Mouse (Mus musculus): ENCODE results near the gene Pxylp1. TPM values are rescaled to one million over a fixed set of nuclear protein-coding genes. Genes with fewer than 3 reads are reported as not detected.

Pxylp1 gene
- polyA plus RNA-seq, 1 experiment = 40.1 TPM

GRCm38 (mm10) chr9:96785187-96785586 is 107.3 kb downstream of the Pxylp1 start:
- DNase-seq (ENCODE audit: low read depth) = no peak
- no peak for TF ChIP-seq CTCF (IDR thresholded peaks at IDR 0.05; ENCODE audit: borderline replicate concordance, extremely low read depth, insufficient read depth, insufficient read length)
- no peak for TF ChIP-seq POLR2A (IDR thresholded peaks at IDR 0.05; ENCODE audit: borderline replicate concordance, extremely low read depth, insufficient read depth, insufficient read length, poor library complexity, severe bottlenecking)

DNA sequence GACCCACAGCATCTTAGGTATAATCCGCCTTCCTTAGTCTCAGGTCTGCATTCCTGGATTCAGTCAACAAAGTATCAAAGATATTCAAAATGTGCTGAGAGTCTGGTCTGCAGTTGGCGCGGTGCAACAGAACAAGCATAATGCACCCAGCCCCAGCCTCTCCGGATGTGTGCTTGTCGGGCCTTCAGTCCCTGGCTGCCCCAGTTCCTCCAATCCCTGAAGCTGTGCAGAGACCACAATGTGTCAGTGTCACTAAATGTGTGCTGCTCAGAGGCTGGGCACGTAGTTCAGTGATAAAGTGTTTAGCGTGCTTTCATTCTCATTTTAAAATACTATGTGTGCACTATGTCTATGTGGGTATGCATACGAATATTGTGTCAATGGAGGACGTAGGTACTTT is 108.8 kb downstream of the Pxylp1 start:
- no peak for DNase-seq (ENCODE audit: low read depth)
- no peak for TF ChIP-seq POLR2A (IDR thresholded peaks at IDR 0.05; ENCODE audit: borderline replicate concordance, extremely low read depth, insufficient read depth, insufficient read length, poor library complexity, severe bottlenecking)
- TF ChIP-seq CTCF (IDR thresholded peaks at IDR 0.05; ENCODE audit: borderline replicate concordance, extremely low read depth, insufficient read depth, insufficient read length) = no peak

DNA sequence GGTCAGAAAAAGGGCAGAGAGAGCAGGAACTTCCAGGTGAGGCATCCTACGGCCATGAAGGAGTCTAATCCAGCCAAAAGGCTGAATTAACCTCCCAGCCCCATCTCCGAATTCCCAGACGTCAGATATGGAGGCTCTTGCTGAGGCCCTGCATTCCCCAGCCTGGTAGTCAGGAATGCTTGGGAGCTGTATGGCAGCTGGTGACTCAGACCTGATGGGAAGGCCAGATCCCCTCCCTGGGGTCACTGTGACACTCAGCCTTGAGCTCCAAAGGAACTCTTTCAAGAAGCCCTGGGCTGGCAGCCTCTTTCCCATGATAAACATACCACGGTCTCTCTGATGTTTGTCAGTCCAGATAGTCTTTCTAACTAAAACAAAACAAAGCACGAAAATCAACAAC is 109.2 kb downstream of the Pxylp1 start:
- TF ChIP-seq POLR2A (IDR thresholded peaks at IDR 0.05; ENCODE audit: borderline replicate concordance, extremely low read depth, insufficient read depth, insufficient read length, poor library complexity, severe bottlenecking) (no peak), CTCF (IDR thresholded peaks at IDR 0.05; ENCODE audit: borderline replicate concordance, extremely low read depth, insufficient read depth, insufficient read length) (no peak)
- no peak for DNase-seq (ENCODE audit: low read depth)

GRCm38 (mm10) chr9:96782062-96782461 is 110.4 kb downstream of the Pxylp1 start:
- TF ChIP-seq POLR2A (IDR thresholded peaks at IDR 0.05; ENCODE audit: borderline replicate concordance, extremely low read depth, insufficient read depth, insufficient read length, poor library complexity, severe bottlenecking) = no peak
- no peak for TF ChIP-seq CTCF (IDR thresholded peaks at IDR 0.05; ENCODE audit: borderline replicate concordance, extremely low read depth, insufficient read depth, insufficient read length)
- no peak for DNase-seq (ENCODE audit: low read depth)

Other genes with a start within 250 kb of the Pxylp1 start
- 8.3 and 15.0 TPM in 2 replicates for gene Zbtb38, start 139.8 kb downstream of the Pxylp1 start, polyA plus RNA-seq (2012; rRNA removed)
- 24.8 and 28.6 TPM in 2 replicates for gene Spsb4, start 126.2 kb upstream of the Pxylp1 start, polyA plus RNA-seq (2012; rRNA removed)
- gene Slc25a36, start 218.5 kb upstream of the Pxylp1 start, polyA plus RNA-seq (2012; rRNA removed) = 83.6 and 89.8 TPM in 2 replicates

Data from brain, embryonic 14.5 days (tissue).